Mouse (Mus musculus) layer of hippocampus, postnatal 25 days (tissue): ENCODE data around the gene Sik2. TPM values are rescaled to one million over a fixed set of nuclear protein-coding genes. Genes with fewer than 3 reads are reported as not detected.

Experiments
- DNase-seq, 2 experiments: peaks; one replicate each; pipeline ENCODE4 v3.0.0; 2022; ENCODE audit warnings: mixed read lengths in 2 of 2, low spot score in 1 of 2; ENCODE audit errors: extremely low spot score in 1 of 2
- total RNA-seq, 2 experiments: library from RNA; stranded (reverse); gene quantifications; 2 replicates each; pipeline ENCODE4 v1.2.3; 2021

The Sik2 gene
- total RNA-seq, 2 experiments from 2014 or later = 36.0 to 38.3 TPM

GRCm38 (mm10) chr9:50986677-50987076 lies 22.2 kb downstream of the Sik2 start:
- DNase-seq = no peak

GRCm38 (mm10) chr9:50986123-50986522 lies 22.8 kb downstream of the Sik2 start:
- no peak for DNase-seq

- no peak for DNase-seq
Observed at GRCm38 (mm10) chr9:50981499-50982190, 27.2 kb downstream of the Sik2 start.

DNA sequence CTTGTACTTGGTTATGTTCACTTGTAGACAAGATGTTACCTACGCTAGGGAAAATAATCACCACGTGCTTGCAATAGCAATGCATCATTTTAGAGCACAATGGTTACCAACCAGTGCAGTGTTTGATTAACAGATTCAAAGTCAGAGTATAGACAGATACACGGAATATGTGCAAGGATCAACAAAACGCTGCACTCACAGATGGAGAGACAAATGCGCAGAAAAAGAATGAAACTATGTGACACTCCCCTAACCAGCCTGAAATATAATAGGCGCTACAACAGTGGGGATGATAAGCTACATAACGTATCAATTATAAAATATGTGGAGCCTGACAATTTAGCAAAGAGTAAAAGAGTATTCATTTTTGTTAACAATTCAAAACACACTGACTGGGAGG lies 34.2 kb downstream of the Sik2 start:
- DNase-seq = no peak

GRCm38 (mm10) chr9:50970413-50970812 lies 38.5 kb downstream of the Sik2 start:
- DNase-seq = no peak

- DNase-seq = no peak
Observed at GRCm38 (mm10) chr9:50969266-50969665, 39.6 kb downstream of the Sik2 start.

GRCm38 (mm10) chr9:50966277-50966676 lies 42.6 kb downstream of the Sik2 start:
- DNase-seq = no peak

DNA sequence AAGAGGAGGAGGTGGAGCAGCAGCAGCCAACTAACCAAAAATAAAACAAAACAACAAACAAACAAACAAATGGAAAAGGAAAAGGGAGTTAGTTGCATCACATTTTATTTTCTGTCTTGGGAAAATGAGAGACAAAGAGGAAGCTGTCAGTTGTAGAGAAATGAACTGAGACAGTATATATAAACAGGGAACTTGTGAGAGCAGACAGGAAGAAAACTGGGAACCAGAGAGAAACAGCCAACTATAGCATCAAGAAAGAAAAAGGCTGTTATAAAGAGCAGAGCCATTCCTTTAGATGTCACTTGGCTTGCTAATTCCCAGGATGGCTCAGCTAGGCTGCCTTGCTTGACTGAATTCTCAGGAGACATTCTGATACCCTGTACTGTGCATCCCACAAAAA lies 43.5 kb downstream of the Sik2 start:
- no peak for DNase-seq

DNA sequence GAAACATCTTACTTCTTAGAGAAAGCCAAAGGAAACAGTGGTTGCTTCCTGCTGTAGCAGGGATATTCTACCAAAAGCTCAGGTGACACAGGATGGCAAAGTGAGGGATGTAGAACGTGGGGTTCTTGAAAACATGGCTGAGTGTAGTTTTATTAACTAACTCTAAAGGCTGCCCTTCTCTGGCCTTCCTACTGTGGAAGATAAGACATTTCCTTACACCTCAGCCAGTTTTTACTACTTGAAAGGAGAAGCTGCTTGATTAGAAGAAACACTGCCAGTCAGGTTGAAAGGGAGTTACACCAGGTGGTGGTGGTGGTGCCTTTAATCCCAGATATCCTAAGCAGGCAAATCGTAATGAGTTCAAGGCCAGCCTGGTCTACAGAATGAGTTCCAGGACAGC lies 44.0 kb downstream of the Sik2 start:
- no peak for DNase-seq

DNA sequence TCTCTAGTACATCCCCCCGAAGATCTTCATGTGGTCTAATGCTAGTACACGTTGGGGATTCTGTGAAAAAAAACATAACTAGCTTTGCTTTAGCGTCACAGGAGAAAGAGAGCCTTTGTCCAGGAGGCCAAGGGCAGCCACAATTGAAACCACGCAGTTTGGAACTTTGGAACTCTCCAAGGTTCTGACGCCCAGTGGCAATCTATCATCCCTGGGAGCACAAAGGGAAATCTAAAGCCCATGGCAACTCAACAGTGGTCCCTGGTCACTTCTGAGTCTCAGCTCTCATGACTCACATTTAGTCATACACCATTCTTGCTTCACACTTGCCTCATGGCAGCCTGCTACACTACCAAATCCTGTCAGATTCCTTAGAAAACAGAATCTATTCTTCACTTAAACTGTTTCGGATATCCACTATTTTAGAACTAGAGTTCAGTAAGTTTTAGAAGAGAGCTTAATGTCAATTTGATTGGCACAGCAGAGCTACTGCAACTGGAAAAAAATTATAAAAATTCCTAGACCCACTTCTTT lies 50.9 kb downstream of the Sik2 start:
- no peak for DNase-seq

DNA sequence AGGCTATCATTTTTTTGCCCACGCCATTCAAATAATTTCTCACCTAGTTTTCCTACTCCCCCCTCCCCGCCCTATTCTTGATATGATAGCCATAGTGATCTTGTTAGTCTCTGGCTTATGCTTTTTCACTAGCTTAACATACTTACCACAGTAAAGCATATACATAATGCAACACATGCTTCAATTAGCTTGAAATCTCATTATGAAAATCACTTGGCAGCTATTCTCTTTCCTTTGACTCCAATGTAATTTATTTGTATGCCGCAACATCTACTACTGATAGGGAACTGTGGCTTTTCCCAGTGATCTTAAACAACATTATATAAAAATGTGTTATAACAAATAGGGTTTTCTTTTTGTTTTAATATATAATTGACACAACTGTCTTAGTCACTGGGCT lies 53.7 kb downstream of the Sik2 start:
- no peak for DNase-seq

- no peak for DNase-seq
Observed at GRCm38 (mm10) chr9:50948097-50948823, 60.6 kb downstream of the Sik2 start.

DNA sequence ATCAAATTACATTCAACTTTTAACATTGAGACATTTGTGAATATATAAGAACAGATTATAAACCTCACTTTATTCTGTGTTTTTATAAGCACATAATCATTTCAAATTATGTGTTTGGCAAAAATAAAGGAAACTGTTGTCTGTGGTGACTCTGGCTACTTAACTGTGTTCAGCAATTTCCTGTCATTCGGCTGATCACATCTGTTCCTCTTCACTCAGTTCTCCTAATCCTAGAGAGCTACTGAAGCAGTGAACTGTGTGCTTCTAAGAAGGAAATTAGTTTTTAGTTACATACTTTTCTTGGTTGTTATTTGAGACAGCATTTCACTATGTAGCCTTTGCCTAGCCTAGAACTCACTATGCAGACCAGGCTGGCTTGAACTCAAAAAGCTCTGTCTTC lies 62.5 kb downstream of the Sik2 start:
- DNase-seq = no peak

- no peak for DNase-seq
Observed at GRCm38 (mm10) chr9:50944826-50945225, 64.0 kb downstream of the Sik2 start.

- DNase-seq = no peak
Observed at GRCm38 (mm10) chr9:50942711-50943110, 66.2 kb downstream of the Sik2 start.

GRCm38 (mm10) chr9:50941804-50942401 lies 67.0 kb downstream of the Sik2 start:
- DNase-seq = no peak

DNA sequence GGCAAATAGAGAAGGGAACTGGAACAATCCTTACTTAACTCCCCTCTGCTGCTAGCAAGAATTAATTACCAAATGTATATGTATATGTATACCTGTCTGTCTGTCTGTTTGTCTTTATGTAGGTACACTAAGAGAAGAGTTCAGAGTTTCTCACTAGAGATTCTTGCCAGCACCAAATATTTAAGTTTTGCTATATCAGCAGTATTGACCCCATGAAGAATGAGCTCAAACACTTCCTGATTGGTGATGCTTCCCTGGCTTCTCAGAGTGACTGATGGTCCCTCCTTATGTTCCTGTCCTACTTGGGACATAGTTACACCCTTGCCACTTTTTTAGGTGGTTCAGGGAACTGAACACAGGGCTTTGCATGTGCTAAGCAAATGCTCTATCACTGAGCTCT lies 78.9 kb downstream of the Sik2 start:
- no peak for DNase-seq

DNA sequence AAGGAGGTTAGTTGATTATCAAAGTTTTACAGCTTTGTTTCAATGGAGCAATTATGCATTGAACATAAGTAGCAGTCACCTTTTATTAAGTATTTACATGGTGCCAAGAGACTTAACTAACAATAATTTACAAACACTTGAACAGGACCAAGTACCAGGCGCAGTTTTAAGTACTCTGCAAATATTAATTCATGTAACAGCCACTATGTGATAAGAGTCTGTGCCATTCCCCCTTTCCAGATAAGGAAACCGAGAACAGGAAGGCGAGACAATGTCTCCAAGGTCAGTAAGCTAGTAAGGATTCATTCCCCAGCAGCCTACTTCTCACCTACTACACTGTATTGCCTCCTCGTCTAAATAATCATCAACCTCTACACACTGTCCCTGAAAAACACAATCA lies 83.1 kb downstream of the Sik2 start:
- DNase-seq = no peak

GRCm38 (mm10) chr9:50924454-50924853 lies 84.4 kb downstream of the Sik2 start:
- no peak for DNase-seq

GRCm38 (mm10) chr9:50922363-50923153 lies 86.3 kb downstream of the Sik2 start:
- no peak for DNase-seq
